Mouse (Mus musculus): Measurements from ENCODE around the gene Olfr873. TPM values are rescaled to one million over a fixed set of nuclear protein-coding genes. Genes with fewer than 3 reads are reported as not detected.

The Olfr873 gene
- not detected in 2 replicates for polyA plus RNA-seq (2012; rRNA removed)

DNA sequence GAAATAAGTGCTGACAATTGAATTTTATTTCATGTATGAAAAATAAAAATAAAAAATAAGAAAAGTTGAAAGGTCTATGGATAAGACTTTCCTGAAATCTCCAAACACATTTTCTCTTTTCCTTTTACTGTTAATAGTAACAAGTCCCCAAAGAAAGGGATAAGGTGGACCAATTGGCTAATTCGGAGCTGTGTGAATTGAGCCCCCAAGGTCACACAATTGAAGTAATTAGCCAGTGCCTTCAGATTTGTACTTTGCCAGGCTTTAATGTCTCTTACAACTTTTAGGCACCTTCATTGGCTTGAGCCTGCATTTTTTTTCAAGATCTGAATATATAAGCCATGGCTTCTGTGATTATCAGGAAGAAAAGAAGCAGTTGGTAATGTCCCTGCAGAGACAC lies at the start of gene Olfr873:
TSS of gene Olfr873 (plus strand) at position 301 of the 400 bp plus-strand sequence.

DNA sequence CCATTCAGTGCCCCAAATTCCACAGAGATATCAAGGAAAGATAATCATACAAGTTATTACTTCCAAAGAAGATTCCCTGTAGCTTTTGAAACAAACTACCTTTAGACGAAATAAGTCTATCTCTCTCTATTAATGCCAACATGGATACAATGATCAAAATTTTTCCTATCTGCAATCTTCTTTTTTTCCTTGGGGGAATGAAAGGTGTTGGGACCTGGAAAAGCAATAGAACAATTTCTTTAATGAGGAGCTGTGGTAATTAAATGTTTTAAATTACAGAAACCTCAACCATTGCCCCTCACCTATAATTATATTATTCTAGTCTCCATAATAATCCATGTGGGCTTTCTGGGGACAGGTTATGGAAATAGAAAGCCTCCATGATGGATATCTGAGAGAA lies 16.3 kb upstream of the Olfr873 start, which contains the start of gene Olfr39:
TSS of gene Olfr39 (plus strand) at position 301 of the 400 bp plus-strand sequence.

GRCm38 (mm10) chr9:20335994-20336393 lies 37.7 kb downstream of the Olfr873 start, which contains the start of gene Olfr18:
Gene Olfr18 (minus strand): TSS chr9:20336094.

Other genes with a start within 250 kb of the Olfr873 start
- not detected in 2 replicates for gene Olfr867, start 241.0 kb upstream of the Olfr873 start, polyA plus RNA-seq (2012; rRNA removed)
- not detected in 2 replicates for gene Olfr868, start 199.9 kb upstream of the Olfr873 start, polyA plus RNA-seq (2012; rRNA removed)
- gene Olfr869, start 169.5 kb upstream of the Olfr873 start, polyA plus RNA-seq (2012; rRNA removed): not detected in 2 replicates
- gene Olfr870, start 124.5 kb upstream of the Olfr873 start, polyA plus RNA-seq (2012; rRNA removed): not detected in 2 replicates
- not detected in 2 replicates for gene Olfr871, start 86.3 kb upstream of the Olfr873 start, polyA plus RNA-seq (2012; rRNA removed)
- not detected in 2 replicates for gene Olfr872, start 61.4 kb upstream of the Olfr873 start, polyA plus RNA-seq (2012; rRNA removed)
- gene Olfr39, start 16.2 kb upstream of the Olfr873 start, polyA plus RNA-seq (2012; rRNA removed): not detected in 2 replicates
- gene Olfr18, start 37.6 kb downstream of the Olfr873 start, polyA plus RNA-seq (2012; rRNA removed): not detected in 2 replicates
- 1.2 and 1.7 TPM in 2 replicates for gene Zfp560, start 86.6 kb downstream of the Olfr873 start, polyA plus RNA-seq (2012; rRNA removed)
- gene Zfp26, start 161.6 kb downstream of the Olfr873 start, polyA plus RNA-seq (2012; rRNA removed): 1.5 and 1.9 TPM in 2 replicates
- 4.5 and 4.6 TPM in 2 replicates for gene Zfp426, start 194.2 kb downstream of the Olfr873 start, polyA plus RNA-seq (2012; rRNA removed)
- gene Zfp266, start 222.9 kb downstream of the Olfr873 start, polyA plus RNA-seq (2012; rRNA removed): 4.2 and 4.7 TPM in 2 replicates

All from ovary, adult 2 months (tissue).